Mouse (Mus musculus) embryonic facial prominence, embryonic 13.5 days (tissue): ENCODE measurements around the gene Uqcc1. TPM values are rescaled to one million over a fixed set of nuclear protein-coding genes. Genes with fewer than 3 reads are reported as not detected.
A peak's percentile ranks its signal among the peaks of the same experiment; 100 is the strongest.

Source experiments
- ATAC-seq: fragments of 200-750 bp; cut with Nextera tagmentation; 2 replicates; pipeline ENCODE4 v1.8.0; 2017; ENCODE audit warnings: low read depth; ENCODE audit not compliant: insufficient number of reproducible peaks, insufficient read depth, low FRiP score, low TSS enrichment
- H3K27ac ChIP-seq: fragments of 300-500 bp; sonication (generic); 2 replicates; pipeline ENCODE4 v1.5.1; 2015; ENCODE audit warnings: moderate library complexity, mild to moderate bottlenecking, inconsistent platforms
- H3K27me3 ChIP-seq: fragments of 300-500 bp; sonication (generic); 2 replicates; pipeline ENCODE4 v1.6.1; 2015; ENCODE audit warnings: mild to moderate bottlenecking, inconsistent platforms
- H3K36me3 ChIP-seq: fragments of 300-500 bp; sonication (generic); 2 replicates; pipeline ENCODE4 v1.6.1; 2015; ENCODE audit warnings: mild to moderate bottlenecking, inconsistent platforms
- H3K4me1 ChIP-seq: fragments of 300-500 bp; sonication (generic); 2 replicates; pipeline ENCODE4 v1.6.1; 2015; ENCODE audit warnings: inconsistent platforms
- H3K4me2 ChIP-seq: fragments of 300-500 bp; sonication (generic); 2 replicates; pipeline ENCODE4 v1.6.1; 2015; ENCODE audit warnings: moderate library complexity, mild to moderate bottlenecking, inconsistent platforms
- H3K4me3 ChIP-seq: fragments of 300-500 bp; sonication (generic); 2 replicates; pipeline ENCODE4 v1.5.1; 2015; ENCODE audit warnings: mild to moderate bottlenecking, inconsistent platforms
- H3K9ac ChIP-seq: fragments of 300-500 bp; sonication (generic); 2 replicates; pipeline ENCODE4 v1.6.1; 2015; ENCODE audit warnings: mild to moderate bottlenecking, inconsistent platforms
- H3K9me3 ChIP-seq: fragments of 300-500 bp; sonication (generic); 2 replicates; pipeline ENCODE4 v1.6.1; 2016; ENCODE audit warnings: inconsistent platforms
- WGBS: fragments of 180-500 bp; shearing (Covaris S2); methylation state at CpG from one replicate; pipeline ENCODE4 v1.1.7; 2015; ENCODE audit warnings: mixed read lengths; 5-methylcytosine and 5-hydroxymethylcytosine counted together
- polyA plus RNA-seq: library from polyadenylated mRNA; unstranded; fragments of >200 nt; fragmentation: Nextera tagmentation; extraction: Ambion mirVana; gene quantifications from 2 replicates; pipeline ENCODE4 v1.2.1, GENCODE M21; 2015

Gene Uqcc1
- 58.6 and 67.5 TPM in 2 replicates for polyA plus RNA-seq

GRCm38 (mm10) chr2:155929531-155930442 is at the start of gene Uqcc1:
Gene Uqcc1, minus strand, starts transcription at chr2:155930310.
- ATAC-seq: peak; percentile 89
- H3K36me3 ChIP-seq: no peaks in the 10 kb centered on the region
- H3K4me2 ChIP-seq: peak within 1 kb of the TSS; percentile 80
- H3K4me3 ChIP-seq: peak within 1 kb of the TSS; percentile 70
- H3K27me3 ChIP-seq: no peaks in the 10 kb centered on the region
- WGBS: under 1% methylated on average over 38 of the region's 38 CpGs
- peak within 1 kb of the TSS; percentile 93 for H3K27ac ChIP-seq
- H3K9ac ChIP-seq: peak within 1 kb of the TSS; percentile 77
- no peaks in the 10 kb centered on the region for H3K9me3 ChIP-seq
- peaks cover 18% of the 10 kb centered on the region for H3K4me1 ChIP-seq

- Histone ChIP-seq H3K9ac (no peak overlapping the region), H3K36me3 (peaks cover 91% of the 10 kb centered on the region), H3K27ac (no peak overlapping the region), H3K4me3 (no peak overlapping the region), H3K4me1 (no peaks in the 10 kb centered on the region), H3K27me3 (no peaks in the 10 kb centered on the region), H3K4me2 (no peak overlapping the region), H3K9me3 (no peaks in the 10 kb centered on the region)
- no peak for ATAC-seq
- WGBS: 85% methylated on average over 5 of the region's 5 CpGs
These were observed 49.4 kb upstream of the Uqcc1 start for GRCm38 (mm10) chr2:155979328-155979991.

GRCm38 (mm10) chr2:155974087-155974731 is 44.1 kb upstream of the Uqcc1 start:
- no peak overlapping the region for H3K9ac ChIP-seq
- no peak overlapping the region for H3K4me3 ChIP-seq
- peaks cover 87% of the 10 kb centered on the region for H3K36me3 ChIP-seq
- H3K27ac ChIP-seq: no peak overlapping the region
- H3K4me2 ChIP-seq: no peak overlapping the region
- no peaks in the 10 kb centered on the region for H3K4me1 ChIP-seq
- 81% methylated on average over 14 of the region's 14 CpGs for WGBS
- no peaks in the 10 kb centered on the region for H3K27me3 ChIP-seq
- no peak for ATAC-seq
- H3K9me3 ChIP-seq: no peaks in the 10 kb centered on the region

DNA sequence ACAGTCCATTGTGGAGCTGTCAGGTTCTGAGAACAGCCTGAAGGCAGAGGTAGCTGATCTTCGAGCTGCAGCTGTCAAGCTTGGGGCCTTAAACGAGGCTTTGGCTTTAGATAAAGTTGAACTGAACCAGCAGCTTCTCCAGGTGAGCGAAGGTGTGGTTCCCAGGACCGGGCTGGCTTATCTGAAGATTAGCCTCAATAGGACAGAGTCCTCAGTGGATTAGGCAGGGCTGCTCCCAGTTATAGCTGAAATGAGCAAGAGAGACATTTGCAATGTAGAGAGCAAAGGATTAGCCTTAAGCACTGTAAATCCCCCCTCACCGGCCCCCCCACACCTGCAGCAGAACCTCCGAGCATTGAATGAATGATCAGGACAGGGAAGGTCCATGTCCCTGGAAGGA is 43.2 kb upstream of the Uqcc1 start:
- Histone ChIP-seq H3K4me2 (no peak overlapping the region), H3K27me3 (no peaks in the 10 kb centered on the region), H3K9ac (no peak overlapping the region), H3K27ac (no peak overlapping the region), H3K4me3 (no peak overlapping the region), H3K4me1 (no peaks in the 10 kb centered on the region), H3K36me3 (peaks cover 89% of the 10 kb centered on the region), H3K9me3 (no peaks in the 10 kb centered on the region)
- no peak for ATAC-seq
- 78% methylated on average over 6 of the region's 6 CpGs for WGBS

DNA sequence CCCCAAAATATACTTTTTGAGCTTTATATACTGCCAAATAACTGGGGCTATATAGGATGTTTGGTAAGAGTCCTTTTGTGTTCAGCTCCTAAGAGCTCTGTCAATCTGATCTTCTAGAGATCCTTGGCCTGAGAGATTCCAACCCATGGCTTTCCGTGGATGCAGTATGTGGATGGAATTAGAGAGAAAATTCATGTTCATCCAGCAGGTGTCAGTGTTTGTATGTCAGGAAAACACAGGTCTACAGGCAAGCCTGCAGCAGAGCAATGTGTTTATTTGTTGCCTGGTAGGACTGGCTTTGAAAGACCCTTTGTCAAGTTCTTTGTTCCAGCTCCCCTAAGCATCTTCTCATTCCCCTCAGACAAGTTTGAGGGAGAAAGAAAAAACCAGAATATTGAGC is 32.9 kb upstream of the Uqcc1 start:
- ATAC-seq: no peak
- 31% methylated on average over 1 of the region's 1 CpGs for WGBS
- Histone ChIP-seq H3K9ac (no peak overlapping the region), H3K4me1 (peaks cover 5% of the 10 kb centered on the region; the same call in 1 of the 2 replicates), H3K9me3 (no peaks in the 10 kb centered on the region), H3K36me3 (peaks cover 72% of the 10 kb centered on the region), H3K27me3 (no peaks in the 10 kb centered on the region), H3K27ac (no peak overlapping the region), H3K4me2 (no peak overlapping the region), H3K4me3 (no peak overlapping the region)

GRCm38 (mm10) chr2:155961862-155962261 is 31.8 kb upstream of the Uqcc1 start:
- no peaks in the 10 kb centered on the region for H3K9me3 ChIP-seq
- no peak overlapping the region for H3K9ac ChIP-seq
- H3K27me3 ChIP-seq: no peaks in the 10 kb centered on the region
- WGBS: 77% methylated on average over 10 of the region's 10 CpGs
- no peak overlapping the region for H3K27ac ChIP-seq
- no peak for ATAC-seq
- H3K4me3 ChIP-seq: no peak overlapping the region
- no peak overlapping the region for H3K4me2 ChIP-seq
- H3K4me1 ChIP-seq: peaks cover 13% of the 10 kb centered on the region
- H3K36me3 ChIP-seq: peaks cover 61% of the 10 kb centered on the region

DNA sequence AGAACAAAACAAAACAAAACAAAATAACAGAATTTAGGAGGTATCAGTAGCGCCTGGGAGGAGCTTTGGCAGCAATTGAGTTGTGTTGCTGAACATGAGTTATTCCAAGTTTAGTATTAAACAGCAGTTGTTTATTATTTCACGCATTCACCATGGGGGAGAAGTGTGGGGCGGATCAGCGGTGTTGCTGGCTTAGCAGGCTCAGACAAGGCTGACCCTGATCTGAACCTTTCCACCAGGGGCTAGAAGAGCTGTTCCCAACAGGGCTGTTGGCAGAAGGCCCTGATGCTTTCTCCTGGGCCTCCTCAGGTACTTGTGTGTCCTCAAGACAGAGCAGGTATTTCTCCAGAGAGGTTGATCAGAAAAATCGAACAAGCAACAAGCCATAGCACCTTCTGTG is 29.9 kb upstream of the Uqcc1 start:
- Histone ChIP-seq H3K4me1 (peaks cover 13% of the 10 kb centered on the region), H3K4me3 (no peak overlapping the region), H3K27me3 (no peaks in the 10 kb centered on the region), H3K9ac (no peak overlapping the region), H3K36me3 (peaks cover 45% of the 10 kb centered on the region), H3K27ac (no peak overlapping the region), H3K9me3 (no peaks in the 10 kb centered on the region), H3K4me2 (no peak overlapping the region)
- no peak for ATAC-seq
- 92% methylated on average over 5 of the region's 5 CpGs for WGBS

- Histone ChIP-seq H3K4me2 (peak within 1 kb of the TSS; percentile 66), H3K27me3 (no peaks in the 10 kb centered on the region), H3K27ac (peak within 1 kb of the TSS; percentile 89), H3K4me3 (peak within 1 kb of the TSS; percentile 96), H3K9me3 (no peaks in the 10 kb centered on the region), H3K4me1 (peaks cover 13% of the 10 kb centered on the region), H3K36me3 (peaks cover 13% of the 10 kb centered on the region; the same call in 1 of the 2 replicates), H3K9ac (peak within 1 kb of the TSS; percentile 100)
- under 1% methylated on average over 58 of the region's 59 CpGs for WGBS
- peak; percentile 93 for ATAC-seq
These were observed 26.3 kb upstream of the Uqcc1 start, which contains the start of gene Cep250 for GRCm38 (mm10) chr2:155956134-155957059. Gene Cep250, plus strand, starts transcription at chr2:155956458.

DNA sequence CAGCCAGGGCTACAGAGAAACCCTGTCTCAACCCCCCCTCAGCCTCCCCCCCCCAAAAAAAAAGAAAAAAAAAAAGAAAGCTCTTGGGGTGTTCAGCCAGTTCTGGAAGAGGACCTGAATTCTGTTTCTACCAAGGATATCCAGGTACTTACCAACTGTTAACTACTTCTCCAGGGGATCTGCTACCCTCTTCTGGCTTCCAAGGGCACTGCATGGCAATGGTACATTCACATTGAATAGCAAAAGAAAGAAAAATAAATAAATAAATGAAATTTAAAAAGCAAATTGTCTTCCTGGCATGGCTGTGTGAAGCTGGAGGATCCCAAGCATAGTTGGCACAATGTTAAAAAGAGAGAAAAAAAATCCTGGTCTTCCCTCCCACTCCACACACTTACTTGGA is 21.9 kb upstream of the Uqcc1 start:
- H3K4me1 ChIP-seq: peaks cover 21% of the 10 kb centered on the region

DNA sequence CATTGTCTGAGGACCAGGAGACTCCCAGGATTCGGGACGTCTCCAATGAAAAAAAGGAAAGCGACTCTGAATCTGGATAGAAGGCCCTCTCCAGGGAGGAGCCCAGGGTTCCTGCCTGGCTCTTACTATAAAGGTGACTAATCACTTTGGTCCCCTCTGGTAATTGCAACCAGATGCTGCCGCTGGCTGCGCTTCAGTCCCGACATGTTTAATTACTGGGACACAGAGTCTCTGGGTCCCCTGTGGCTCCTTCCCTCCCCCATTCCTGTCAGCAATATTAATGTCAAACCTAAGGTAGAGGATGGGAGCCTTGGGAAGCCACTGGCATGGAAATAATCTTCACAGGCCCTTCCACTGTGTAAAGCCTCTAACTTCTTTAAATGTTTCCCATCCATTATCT is 19.3 kb upstream of the Uqcc1 start:
- Histone ChIP-seq H3K4me3 (no peak overlapping the region), H3K27ac (no peak overlapping the region), H3K36me3 (no peaks in the 10 kb centered on the region), H3K9ac (0 out of 2 replicates have a peak overlapping the region, but pooled peaks have one; percentile 16), H3K27me3 (peaks cover 2% of the 10 kb centered on the region; the same call in 1 of the 2 replicates), H3K4me2 (no peak overlapping the region), H3K9me3 (no peaks in the 10 kb centered on the region), H3K4me1 (peaks cover 47% of the 10 kb centered on the region)
- WGBS: 9% methylated on average over 6 of the region's 6 CpGs
- ATAC-seq: no peak

More for the DNA sequence above, 21.9 kb upstream of the Uqcc1 start:
- no peaks in the 10 kb centered on the region for H3K36me3 ChIP-seq
- H3K27me3 ChIP-seq: peaks cover under 1% of the 10 kb centered on the region; the same call in 1 of the 2 replicates
- H3K9ac ChIP-seq: no peak overlapping the region
- H3K27ac ChIP-seq: no peak overlapping the region
- no peak for ATAC-seq
- no peak overlapping the region for H3K4me2 ChIP-seq
- H3K4me3 ChIP-seq: no peak overlapping the region
- H3K9me3 ChIP-seq: no peaks in the 10 kb centered on the region
